Mouse (Mus musculus) cerebellum, adult 18-20 months (tissue): ENCODE measurements around the gene C1qtnf3.
A peak's percentile ranks its signal among the peaks of the same experiment; 100 is the strongest.
"Not testable (repeated sequence)": the region's sequence is repeated elsewhere in the genome, so short reads cannot be mapped to it uniquely, and the experiment has no call there.

Experiments
- DNase-seq, 2 experiments: peaks; one replicate each; pipeline ENCODE4 v3.0.0; 2021

The C1qtnf3 gene

DNA sequence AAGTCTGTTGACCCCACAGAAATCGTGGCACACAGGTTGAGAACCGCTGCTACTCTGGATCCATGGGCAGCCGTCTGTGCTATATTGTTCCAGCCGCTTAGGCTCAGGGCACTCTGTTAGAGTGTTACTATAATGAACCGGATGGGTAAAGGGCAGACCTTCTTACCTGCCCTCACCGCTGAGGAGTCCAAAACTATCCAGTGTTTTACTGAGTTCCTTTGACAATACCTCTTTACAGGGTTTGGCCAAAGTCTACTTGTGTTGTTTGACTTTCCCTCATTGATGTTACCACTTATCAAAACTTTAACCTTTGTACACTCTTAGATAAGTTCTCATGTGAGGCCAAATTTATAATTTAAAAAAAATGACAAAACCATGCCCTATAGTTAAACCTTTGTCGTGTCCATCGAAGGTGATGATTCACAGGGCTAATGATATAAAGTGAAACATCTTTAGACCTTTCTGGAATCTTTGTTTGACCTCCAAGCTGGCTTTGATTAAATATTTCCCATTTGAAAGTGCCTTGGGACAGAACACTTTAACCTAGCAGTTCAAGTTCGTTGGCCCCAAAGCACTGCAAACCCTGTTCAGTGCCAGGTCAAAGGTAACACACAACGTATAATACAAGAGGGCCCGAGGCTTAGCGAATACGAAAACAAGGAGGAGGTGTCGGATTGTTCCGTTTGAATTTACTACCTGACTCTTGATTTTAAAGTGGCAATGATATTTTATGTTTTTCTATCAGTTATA is 7.3 kb downstream of the C1qtnf3 start:
- DNase-seq: no peak

DNA sequence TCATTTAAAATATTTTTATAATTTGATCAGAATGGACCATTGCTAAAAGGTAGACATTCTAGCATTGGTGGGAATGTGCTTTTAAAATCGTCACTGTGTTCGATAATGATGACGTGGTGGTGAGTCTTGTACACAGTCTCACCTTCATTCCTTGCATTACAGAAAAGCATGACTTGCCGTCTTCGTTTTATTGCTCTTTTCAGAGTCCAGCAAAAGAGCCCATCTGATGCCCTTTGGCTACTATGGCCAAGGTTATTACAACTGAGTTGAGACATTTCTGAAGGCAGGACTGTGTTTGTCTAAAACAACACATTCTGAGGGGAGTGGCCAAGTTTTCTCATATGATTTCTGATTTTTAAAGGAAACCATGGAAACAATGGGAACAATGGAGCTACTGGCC is 8.1 kb downstream of the C1qtnf3 start:
- no peak for DNase-seq

DNA sequence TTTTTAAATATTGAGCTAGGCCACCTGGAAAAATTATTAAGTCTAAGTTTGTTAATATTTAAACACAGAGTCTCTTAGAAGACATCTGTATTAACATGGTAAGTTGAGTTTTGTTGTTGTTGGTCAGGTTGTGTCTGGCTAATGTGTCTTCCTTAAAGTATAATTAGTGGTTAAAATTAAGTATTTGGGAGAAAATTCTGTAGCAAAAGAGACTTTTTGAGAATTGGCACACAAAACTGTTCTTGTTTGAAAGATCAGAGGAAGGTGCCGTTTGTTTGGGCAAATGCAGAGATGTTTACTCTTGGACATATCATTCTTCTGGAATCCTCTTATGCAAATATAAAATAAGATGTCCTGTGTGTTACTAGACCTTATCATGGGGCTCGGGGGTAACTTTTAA is 10.5 kb downstream of the C1qtnf3 start:
- no peak for DNase-seq

DNA sequence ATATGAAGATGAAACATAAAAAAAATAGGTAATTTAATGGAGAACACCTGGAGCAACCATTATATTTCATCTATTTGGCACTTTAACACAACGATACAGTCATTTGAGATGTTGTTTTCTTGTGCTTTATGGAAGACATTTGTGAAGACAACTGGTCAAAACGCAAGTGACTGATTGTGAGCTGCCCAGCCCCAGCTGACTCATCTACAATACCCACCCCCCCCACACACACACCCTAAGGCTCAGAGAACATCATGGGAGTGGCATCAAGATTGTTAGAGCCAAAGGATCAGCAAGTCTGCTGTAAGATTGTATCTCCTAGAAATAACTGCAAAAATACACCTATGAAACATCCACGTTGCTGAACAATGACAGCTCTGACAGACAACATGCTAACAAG is 17.3 kb downstream of the C1qtnf3 start:
- DNase-seq: no peak

DNA sequence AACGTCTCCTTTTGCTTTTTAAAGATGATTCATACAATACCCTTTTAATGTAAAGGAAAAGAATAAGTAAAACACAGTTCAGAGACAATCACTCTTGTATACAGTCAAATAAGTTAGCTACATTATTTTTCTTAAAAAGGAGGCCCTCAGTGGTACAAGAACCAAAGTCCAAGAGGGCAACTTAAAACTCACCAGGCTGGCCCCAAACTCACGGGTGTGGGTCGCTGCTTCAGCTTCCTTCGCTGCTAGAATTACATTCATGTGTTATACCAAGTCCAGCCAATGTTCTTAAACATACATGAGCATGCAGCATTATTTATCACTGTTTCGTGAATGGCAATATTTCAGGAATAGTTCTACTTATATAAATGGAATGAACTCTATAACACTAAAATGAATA is 18.6 kb downstream of the C1qtnf3 start:
- no peak for DNase-seq

DNA sequence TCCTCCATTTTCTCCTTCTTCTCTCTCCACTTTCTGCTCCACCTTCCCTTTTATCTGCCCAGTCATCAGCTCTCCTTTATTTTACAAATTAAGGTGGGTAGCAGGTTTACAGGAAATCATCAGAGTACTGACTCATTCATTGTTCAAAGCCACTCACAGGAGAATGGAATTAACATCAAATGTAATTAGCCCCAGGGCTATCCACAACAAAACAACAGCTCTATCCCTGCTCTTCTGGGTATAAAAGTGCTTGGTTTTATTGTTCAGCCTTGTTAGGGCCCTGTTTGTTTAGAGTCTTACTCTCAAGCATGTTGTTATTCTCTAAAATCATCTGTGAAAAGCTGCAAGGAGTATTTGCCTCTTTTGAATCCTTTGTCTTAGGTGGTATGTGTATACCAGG is 25.0 kb downstream of the C1qtnf3 start:
- DNase-seq: no peak

DNA sequence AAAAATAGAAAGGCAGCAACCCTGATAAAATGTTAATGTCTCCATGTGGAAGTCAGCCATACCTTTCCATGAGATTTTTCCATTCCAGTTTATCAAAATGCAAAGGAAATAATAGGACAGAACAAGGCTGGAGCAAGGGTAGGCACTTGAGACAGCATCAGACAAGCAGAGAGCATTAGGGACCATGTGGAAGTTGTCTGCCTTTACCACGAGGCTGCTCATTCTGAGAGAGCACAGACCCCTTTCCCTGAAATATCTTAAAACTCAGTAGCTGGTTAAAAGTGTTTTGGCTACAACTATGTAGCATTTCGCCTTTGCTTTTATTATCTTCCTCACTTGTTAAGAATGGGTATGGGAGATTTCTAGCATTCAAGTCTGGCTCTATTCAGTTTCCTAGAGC is 28.6 kb downstream of the C1qtnf3 start:
- no peak for DNase-seq

DNA sequence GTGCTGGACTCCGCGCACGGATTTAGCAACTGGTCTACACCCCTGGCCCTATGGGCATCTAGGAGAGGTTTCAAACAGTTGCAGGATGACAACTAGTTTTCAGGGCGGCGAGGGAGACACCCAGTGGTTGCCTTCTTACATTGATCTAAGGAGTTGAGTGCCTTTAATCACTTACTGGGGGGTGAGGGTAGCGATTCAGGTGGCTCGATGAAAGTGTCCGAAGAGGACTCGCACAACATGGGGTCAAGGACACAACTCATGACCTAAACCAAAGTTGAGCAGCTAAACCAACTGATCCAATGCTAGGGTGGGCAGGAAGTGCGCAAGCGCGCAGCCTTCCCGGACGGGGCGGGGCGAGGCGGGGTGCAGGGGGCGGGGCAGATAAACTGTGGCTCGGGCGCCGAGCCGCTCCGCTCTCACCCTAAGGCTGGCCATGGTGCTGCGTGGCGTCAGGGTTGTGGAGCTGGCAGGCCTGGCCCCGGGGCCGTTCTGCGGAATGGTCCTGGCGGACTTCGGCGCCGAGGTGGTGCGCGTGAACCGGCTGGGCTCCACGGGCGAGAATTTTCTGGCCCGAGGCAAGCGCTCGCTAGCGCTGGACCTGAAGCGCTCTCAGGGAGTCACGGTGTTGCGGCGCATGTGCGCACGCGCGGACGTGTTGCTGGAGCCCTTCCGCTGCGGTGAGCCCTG is 29.4 kb downstream of the C1qtnf3 start, which contains the start of gene Amacr:
Amacr (plus strand) TSS at position 380 of the 687 bp plus-strand sequence.
- DNase-seq: peak; percentile 90 to 96

DNA sequence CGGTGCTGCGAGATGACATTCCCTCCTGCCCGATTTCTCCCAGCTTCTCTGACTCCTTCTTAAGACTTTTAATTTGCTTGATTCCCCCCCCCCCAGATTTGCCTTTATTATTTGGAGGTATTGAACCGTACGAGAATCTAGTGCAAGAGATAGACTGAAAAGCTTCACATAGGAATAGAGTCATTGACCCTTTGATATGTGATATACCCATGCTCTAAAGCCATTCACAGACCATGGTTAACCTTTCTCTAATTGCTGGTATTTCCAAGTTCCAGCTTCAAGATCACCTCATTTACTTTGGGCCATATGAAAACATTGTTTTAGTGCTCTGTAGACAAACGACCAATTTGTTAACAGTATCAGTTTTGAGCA is 29.9 kb downstream of the C1qtnf3 start:
- no peak for DNase-seq

DNA sequence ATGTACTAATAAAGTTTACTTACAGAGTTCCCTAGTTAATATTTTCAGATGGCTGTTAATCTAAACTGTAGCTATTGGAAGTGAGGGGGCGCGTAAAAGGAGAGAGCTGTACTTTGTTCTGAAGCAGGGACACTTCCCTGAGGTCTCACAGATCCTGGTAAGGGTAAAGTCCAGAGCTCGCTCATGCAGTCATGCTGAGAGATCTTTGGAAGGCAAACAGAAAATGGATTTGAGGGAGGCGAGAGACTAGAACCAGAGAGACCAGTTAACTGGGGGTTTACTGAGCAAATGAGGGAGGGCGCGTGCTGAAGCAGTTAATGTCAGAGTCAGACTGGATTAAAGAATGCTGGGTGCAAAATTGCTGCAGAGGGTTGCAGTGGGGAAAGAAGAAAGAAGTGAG is 33.6 kb downstream of the C1qtnf3 start:
- DNase-seq: no peak

DNA sequence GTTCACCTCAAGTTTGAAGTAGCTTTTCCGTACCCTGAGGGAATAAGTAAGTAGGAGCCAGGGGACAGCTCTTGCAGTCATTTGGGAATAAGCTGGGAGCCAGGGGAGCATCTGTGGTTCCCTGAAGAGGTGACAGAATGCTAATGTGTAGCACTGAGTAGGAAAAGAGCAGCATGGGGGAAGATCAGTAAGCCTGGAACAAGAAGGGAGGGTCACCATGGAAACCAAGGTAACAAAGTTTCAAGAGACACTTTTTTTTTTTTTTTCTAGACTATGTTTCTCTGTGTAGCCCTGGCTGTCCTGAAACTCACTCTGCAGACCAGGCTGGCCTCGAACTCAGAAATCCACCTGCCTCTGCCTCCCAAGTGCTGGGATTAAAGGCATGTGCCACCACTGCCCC is 34.3 kb downstream of the C1qtnf3 start:
- not testable (repeated sequence) for DNase-seq

DNA sequence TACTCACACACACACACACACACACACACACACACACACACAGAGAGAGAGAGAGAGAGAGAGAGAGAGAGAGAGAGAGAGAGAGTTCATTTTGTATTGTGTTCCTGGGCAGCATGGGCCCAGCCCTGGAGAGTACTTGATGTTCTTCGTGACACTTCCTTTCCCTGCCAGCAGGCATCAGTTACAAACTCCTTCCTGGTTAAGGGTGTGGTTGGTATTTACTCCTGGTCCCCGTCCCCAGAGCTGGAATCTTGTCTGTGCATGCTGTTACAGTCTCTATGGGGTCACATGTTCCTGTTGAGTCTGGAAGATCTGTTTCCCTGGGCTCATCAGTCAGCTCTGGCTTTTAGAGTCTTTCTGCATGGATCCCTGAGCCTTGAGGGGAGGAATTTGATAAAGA is 38.3 kb downstream of the C1qtnf3 start:
- no peak for DNase-seq

DNA sequence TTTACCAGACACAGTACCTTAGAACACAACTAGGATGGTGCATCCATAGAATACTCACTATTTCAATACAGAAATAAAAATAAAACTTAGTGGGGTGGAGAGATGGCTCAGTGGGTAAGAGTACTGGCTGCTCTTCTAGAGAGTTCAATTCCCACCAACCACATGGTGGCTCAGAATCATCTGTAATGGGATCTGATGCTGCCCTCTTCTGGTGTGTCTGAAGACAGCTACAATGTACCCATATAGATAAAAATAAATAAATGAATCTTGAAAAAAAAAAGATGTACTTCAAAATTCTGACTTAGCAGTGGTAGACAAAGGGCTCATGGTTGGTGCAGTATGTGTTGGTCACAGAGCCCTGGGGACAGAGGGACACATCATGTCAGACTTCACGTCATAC is 39.4 kb downstream of the C1qtnf3 start:
- DNase-seq: no peak

DNA sequence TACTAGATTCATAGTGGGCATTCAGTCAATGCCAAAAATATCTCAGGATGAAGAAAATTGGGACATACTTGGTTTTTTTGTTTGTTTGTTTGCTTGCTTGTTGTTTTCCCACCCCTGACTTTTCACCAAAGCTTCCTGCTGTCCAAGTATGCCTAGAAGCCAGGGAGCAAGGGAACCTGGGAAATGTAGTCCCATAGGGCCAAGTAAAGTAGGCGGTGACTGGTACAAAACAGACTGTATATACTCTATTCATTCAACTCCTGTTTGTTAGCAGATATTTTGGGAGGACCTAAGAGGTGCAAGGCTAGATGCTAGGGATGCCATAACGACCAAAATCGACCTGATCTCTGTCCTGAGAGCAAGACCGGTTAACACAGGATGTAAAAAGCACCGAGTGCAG is 47.7 kb downstream of the C1qtnf3 start:
- DNase-seq: peak in 1 of 2 experiments; percentile 10

DNA sequence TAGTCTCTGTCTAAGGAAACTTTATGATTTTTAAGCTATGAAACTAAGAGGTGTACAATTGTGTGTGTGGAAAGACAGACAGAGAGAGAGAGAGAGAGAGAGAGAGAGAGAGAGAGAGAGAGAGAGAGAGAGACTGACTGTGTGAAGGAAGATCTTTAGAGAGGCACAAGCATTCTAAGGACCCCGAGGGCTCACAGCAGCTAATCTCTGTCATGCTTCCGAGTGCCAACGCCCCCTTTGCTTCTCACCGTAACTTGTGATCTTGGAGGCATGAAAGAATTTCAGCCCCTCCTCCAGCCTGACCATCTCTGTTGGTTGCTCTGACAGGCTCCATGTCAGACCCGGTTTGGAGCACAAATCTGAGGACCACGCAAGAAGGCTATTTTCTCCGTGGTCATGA is 48.3 kb downstream of the C1qtnf3 start, which contains the start of gene Slc45a2:
Slc45a2 (plus strand) TSS at position 301 of the 400 bp plus-strand sequence.
- DNase-seq: no peak

DNA sequence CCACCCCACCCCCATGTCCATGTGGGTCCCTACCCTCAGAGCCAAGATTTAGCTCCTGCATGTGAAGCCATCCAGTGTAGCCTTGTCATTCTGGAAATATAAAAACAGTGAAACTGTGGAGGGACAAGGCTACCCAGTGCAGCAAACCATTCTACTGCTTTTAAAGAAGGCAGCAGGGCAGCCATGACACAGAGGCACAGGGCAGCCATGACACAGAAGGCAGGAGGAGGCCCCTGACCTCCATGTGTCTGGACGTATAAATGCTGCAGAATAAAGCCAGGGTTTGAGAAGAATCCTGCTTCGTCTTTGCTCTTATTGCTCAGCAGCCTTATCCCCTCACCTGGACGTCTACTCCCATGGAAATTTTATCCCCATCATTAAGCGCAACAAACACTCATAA is 51.7 kb downstream of the C1qtnf3 start:
- no peak for DNase-seq

DNA sequence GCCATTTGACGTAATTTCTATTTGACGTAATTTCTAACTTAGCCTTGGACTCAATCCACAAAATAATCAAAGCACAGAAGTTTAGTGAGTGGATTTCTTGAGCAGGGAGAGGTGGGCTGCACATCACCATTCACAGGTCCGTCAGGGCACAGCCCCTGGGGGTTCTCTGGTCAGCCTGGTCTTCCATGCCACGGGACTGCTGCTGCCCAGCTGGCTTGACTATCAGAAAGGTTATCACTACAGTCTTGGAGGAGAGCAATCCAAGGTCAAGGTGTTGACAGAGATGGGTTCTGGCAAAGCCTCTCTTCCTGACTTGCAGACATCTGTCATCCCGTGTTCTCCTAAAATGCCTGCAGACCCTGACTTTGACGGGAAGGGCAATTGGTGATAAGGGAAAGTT is 52.5 kb downstream of the C1qtnf3 start:
- no peak for DNase-seq

DNA sequence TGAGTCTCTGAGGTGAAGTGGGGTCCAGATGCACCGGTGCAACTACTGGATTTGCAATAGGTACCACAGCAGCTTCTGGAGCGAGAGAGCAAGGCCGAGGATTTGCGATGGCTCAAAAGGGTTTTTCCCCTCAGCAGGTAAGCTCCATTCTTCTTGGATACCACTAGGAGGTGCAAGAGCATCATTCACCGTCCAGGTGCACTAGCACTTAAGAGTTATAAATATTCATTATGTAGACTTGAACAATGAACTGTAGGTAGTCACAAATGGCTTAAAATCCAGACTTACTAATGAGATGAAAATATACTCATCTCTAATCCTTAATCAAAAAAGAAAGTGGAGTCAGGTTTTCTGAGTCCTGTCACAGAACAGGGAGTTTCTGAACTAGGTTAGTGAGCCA is 56.6 kb downstream of the C1qtnf3 start:
- no peak for DNase-seq

DNA sequence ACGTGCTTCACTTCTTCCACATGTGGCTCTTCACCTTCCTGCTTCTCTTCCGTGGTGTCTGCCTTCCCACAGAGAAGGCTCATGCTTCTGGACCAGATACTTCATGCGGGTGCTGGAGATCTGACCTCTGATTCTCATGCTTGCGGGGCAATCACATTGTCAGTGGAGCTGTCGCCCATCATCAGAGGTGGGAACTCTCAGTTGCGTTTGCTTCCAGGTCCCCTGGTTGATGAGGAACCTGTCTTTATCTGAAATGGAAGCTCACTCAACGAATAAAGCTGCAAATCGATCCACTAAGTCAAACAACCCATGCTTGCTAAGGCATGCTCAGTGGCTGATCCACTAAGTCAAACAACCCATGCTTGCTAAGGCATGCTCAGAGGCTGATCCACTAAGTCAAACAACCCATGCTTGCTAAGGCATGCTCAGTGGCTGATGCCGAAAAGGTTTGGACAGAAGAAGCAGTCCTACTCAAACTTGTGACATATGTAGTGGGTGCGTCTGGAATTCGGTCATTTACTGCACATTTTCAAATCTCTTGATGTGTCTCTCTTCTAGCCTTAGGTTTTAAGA is 58.9 kb downstream of the C1qtnf3 start:
- no peak for DNase-seq

DNA sequence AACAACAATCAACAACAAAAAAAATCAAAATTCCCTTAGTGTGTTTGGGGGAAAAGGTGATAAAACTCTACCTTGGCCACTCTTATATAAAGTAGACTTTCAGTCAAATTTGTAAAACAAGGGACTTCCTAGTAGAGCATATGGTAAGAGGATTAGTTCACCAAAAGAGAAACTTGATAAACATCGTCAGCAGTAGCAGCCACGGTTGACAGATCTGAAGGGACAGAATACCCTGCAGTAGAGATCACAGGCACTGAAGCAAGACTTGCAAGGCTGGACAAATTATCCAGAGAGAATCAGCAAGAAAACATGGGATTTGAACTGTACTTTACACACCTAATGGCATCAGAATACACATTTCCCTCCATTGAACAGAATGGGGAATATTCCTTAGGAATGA is 62.8 kb downstream of the C1qtnf3 start:
- no peak for DNase-seq

DNA sequence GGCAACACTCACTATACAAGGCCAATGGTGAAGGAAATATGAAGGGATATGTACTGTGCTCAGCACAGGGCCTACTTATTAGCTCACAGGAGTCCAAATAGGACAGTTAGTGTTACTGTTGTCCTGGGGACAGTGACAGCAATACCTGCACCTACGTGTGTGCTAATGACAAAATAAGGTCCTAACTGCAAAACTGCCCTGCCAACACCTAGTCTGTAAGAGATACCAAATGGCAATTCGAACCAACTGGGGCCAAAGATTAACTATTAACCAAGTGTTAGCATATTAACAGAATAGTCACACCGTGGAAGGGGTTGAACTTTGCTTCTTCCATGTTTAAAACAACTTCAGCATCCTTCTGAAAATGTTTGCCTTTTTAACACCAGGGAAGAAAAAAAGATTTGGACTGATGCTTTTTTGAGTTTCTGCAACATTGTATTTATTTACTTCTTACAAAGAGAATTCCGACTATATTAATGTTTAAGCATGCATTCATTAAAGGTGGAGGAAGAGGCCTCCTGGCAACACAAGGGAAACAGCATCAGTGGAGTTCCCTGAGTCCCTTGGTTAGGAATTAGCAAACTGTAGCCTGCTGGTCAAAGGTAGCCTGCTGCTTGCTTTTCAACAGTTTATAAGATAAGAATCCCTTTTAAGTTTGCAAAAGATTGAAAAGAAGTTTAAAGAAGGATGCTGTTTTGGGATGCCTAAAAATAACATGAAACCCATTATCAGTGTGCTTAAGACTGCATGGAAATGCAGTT is 74.8 kb downstream of the C1qtnf3 start:
- DNase-seq: no peak
